Mouse (Mus musculus) MN1 (cell line): ENCODE data around the gene Zfp382.
"Not testable (repeated sequence)": the region's sequence is repeated elsewhere in the genome, so short reads cannot be mapped to it uniquely, and the experiment has no call there.

Experiments used
- DNase-seq: peaks from one replicate; pipeline ENCODE4 v3.0.0-alpha.2; 2016; ENCODE audit warnings: low spot score

The Zfp382 gene

DNA sequence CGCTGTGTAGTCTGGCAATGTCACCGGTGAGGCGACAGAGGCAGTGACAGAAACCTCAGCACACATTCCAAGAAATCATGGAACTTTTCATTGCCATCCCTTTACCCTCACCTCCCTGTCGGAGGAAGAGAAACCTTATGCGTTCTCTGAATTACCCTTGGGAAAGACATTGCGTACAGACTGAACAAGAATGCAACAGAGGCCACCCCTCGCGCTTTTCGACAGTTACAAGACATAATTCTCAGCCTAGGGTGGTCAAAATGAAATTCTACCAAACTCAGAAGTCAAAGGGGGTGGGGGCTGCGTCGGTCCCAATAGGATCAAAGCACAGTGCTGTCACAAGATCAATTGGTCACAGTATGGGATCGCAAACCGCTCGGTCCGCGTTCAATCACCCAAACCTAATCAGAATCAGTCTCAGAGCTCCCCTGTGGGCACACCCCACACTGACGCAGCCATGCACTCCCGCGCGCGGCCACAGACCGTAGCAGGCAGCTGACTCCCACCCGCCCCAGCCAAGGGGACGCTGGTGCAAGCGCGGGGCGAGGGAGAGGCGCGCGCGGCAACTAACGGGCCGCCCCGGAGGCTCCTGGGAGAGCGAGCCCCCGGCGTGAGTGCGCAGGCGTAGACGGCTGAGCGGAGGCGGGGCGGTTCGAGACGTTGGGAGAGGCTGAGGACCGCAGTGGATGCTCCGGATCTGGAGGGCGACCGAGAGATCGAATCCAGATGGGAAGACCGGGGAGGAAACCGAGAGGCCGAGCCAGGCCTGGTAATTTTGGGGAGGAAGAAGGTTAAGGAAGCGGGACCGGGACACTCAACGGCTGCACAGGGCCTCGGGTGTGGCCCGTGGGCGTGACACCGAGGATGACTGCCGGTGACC is at the start of gene Zfp382:
TSS of gene Zfp382 (plus strand) at position 635 of the 880 bp plus-strand sequence.
- DNase-seq = peak; percentile 94

GRCm38 (mm10) chr7:30072146-30073028 is 49.4 kb upstream of the Zfp382 start, which contains the start of gene Zfp82:
Zfp82 (minus strand) TSS chr7:30072900.
- peak; percentile 79 for DNase-seq

- DNase-seq = no peak
Observed at GRCm38 (mm10) chr7:30086524-30086923, 35.2 kb upstream of the Zfp382 start.

GRCm38 (mm10) chr7:30089405-30089804 is 32.3 kb upstream of the Zfp382 start:
- no peak for DNase-seq

GRCm38 (mm10) chr7:30090092-30090969 is 31.4 kb upstream of the Zfp382 start, which contains the start of the genes Gm26920 and Zfp566:
Gm26920 (minus strand) TSS chr7:30090410.
Zfp566 (minus strand) TSS chr7:30090527.
- DNase-seq = peak; percentile 95

DNA sequence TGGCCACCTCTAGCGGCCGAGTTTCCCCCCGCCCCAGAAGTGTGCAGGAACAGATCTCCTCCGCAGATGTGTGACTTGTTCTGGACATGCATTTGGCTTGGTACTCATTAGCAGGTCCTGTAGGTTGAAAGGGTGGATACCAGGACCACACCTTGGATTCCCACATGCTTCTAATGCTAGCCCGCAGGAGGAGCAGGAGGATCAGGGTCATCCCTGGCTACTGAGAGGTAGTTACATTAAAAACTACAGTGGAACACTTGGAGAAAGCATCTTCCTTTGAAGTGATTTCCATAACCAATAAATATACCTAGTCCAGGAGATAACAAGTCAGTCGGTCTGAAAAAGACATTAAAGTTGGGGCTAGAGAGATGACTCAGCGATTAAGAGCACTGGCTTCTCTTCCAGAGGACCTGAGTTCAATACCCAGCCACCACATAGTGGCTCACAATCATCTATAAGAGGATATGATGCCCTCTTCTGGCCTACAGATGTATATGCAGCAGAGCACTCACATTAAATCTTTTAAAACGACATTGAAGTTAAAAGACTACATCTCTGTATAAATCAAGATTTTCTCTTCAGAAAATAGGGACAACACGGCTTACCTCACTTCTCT is 30.7 kb upstream of the Zfp382 start:
- DNase-seq = peak; percentile 8

- no peak for DNase-seq
Observed at GRCm38 (mm10) chr7:30092666-30093065, 29.1 kb upstream of the Zfp382 start.

- no peak for DNase-seq
Observed at GRCm38 (mm10) chr7:30093918-30094415, 27.8 kb upstream of the Zfp382 start.

DNA sequence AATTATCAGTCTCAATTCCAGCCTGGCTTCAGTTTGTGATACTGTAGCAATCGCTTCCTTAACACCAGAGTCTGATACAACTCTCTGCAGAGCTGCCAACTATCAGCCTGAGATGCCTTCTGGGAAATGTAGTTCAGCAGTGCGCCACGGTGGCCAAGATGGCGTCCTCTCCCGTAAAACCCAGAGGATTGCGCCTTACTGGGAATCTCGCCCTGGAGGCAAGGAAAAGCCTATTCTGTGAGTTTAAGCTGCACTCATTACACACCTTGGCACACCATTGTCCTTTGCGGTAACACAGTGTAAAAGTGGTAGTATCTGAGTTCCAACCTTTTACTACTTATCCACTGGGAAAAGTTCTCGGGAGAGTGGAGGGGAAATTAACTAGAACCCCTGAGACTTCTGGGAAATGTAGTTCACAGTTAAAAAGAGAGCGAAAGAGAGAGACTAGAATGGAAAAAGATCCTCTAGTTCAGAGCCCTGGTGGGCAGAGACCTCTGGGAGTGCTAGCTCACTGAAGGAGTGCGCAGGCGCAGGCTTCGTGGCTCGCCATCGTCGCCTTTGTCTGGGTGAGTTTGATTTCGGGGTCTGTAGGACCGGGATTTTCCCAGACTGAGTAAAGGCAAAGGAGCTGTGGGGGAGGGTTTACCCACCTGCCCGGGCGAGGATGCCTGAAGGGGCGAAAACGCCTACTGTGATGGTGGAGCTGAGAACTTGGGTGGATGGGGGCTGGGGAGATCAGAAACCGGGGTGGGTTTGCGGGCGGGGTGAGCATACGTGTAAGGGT is 26.9 kb upstream of the Zfp382 start, which contains the start of gene Zfp260:
TSS of gene Zfp260 (plus strand) at position 132 of the 784 bp plus-strand sequence.
- DNase-seq = peak; percentile 95

- peak; percentile 10 for DNase-seq
Observed at GRCm38 (mm10) chr7:30095551-30096125, 26.1 kb upstream of the Zfp382 start.

GRCm38 (mm10) chr7:30099297-30099696 is 22.4 kb upstream of the Zfp382 start:
- DNase-seq = no peak

- no peak for DNase-seq
Observed at GRCm38 (mm10) chr7:30116076-30116475, 5.7 kb upstream of the Zfp382 start.

- DNase-seq = not testable (repeated sequence)
Observed at GRCm38 (mm10) chr7:30117935-30118334, 3.8 kb upstream of the Zfp382 start.

GRCm38 (mm10) chr7:30122188-30122530 is 417 bp downstream of the Zfp382 start:
- peak; percentile 63 for DNase-seq

DNA sequence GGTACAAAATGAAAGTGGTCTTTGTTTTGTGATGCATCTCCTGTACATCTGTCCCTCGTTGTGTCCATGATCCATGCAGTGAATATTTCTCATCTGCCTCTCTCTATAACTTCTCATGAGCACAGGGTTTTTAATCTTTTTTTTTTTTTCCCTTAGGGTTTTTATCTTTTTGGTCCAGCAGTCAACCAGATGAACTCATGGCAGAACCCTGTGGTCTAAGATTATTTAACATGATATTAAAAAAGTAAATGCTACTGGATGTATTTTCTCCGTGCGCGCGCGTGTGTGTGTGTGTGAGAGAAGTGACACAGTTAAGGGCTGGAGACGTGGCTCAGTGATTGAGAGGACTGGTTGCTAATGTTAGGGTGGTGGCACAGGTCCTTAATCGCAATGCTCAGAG is 8.2 kb downstream of the Zfp382 start:
- DNase-seq = no peak

DNA sequence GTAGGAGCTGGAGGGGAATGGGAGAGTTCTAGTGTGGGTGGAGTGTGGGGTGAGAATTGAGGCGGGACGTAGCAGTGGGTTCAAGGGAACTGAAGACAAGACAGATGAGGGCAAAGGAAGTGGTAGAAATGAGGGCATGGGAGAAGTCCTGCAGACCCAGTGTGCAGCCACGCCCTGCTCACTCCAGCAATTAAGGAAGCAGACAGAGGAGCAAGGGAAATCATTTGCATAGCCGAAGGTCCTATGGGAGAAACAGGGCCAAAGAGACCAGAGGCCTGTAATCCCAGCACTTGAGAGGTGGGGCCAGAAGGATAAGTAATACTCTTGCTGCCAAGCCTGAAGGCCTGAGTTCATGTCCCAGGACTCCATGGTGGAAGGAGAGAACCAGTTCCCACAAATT is 10.7 kb downstream of the Zfp382 start:
- no peak for DNase-seq

- DNase-seq = no peak
Observed at GRCm38 (mm10) chr7:30136826-30137225, 15.1 kb downstream of the Zfp382 start.

DNA sequence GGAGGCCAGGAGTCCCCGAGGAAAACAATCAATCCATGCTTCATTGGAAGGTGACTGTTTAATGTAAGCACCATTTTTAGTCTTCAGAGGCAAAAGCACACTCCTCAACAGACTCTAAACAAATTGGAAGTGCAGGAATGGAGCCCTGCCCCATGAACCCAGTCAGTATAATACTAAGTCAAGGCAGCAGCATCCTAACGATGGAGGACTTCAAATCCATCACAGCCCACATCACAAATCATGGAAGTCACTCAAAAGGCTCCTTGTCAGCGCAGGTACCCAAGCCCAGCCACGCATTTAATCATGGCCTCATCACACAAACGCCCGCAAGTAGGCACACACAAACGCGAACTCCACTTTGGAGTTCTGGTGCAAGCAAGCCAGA is 21.4 kb downstream of the Zfp382 start:
- no peak for DNase-seq

- DNase-seq = no peak
Observed at GRCm38 (mm10) chr7:30143555-30144209, 21.9 kb downstream of the Zfp382 start.
